Mouse (Mus musculus): ENCODE measurements around the gene Stub1. TPM values are rescaled to one million over a fixed set of nuclear protein-coding genes. Genes with fewer than 3 reads are reported as not detected.
"Not testable (repeated sequence)": the region's sequence is repeated elsewhere in the genome, so short reads cannot be mapped to it uniquely, and the experiment has no call there.

Stub1 gene
- polyA plus RNA-seq, 1 experiment: 144 TPM

GRCm38 (mm10) chr17:25874148-25874720 lies 41.0 kb upstream of the Stub1 start:
- 13% methylated on average over 14 of the region's 14 CpGs for WGBS

GRCm38 (mm10) chr17:25873405-25874147 lies 40.4 kb upstream of the Stub1 start:
- 77% methylated on average over 11 of the region's 11 CpGs for WGBS
- Histone ChIP-seq H3K36me3 (ENCODE audit: control insufficient read depth, insufficient read depth, low read length) (no peaks in the 10 kb centered on the region), H3K4me1 (ENCODE audit: control insufficient read depth, insufficient read depth, low read length) (peaks cover 38% of the 10 kb centered on the region; the same call in 1 of the 2 replicates), H3K27ac (ENCODE audit: insufficient read depth, low read depth, low read length) (peak overlapping the region; percentile 91), H3K4me3 (ENCODE audit: insufficient read depth, low read depth, low read length) (no peak overlapping the region), H3K27me3 (replicated peaks; ENCODE audit: control insufficient read depth, insufficient read depth, low read length) (no peaks in the 10 kb centered on the region)
- no peak for DNase-seq
- TF ChIP-seq CTCF (conservative IDR thresholded peaks at IDR 0.05; ENCODE audit: insufficient read depth, insufficient read length, low read depth, low read length) (no peak), POLR2A (IDR thresholded peaks at IDR 0.05; ENCODE audit: low read depth, low read length) (no peak)

More at GRCm38 (mm10) chr17:25874148-25874720, 41.0 kb upstream of the Stub1 start:
- H3K36me3 ChIP-seq (ENCODE audit: control insufficient read depth, insufficient read depth, low read length): no peaks in the 10 kb centered on the region
- H3K27me3 ChIP-seq (replicated peaks; ENCODE audit: control insufficient read depth, insufficient read depth, low read length): no peaks in the 10 kb centered on the region
- DNase-seq: peak; percentile 78
- peak overlapping the region; percentile 99 for H3K4me3 ChIP-seq (ENCODE audit: insufficient read depth, low read depth, low read length)
- TF ChIP-seq POLR2A (IDR thresholded peaks at IDR 0.05; ENCODE audit: low read depth, low read length) (no peak), CTCF (conservative IDR thresholded peaks at IDR 0.05; ENCODE audit: insufficient read depth, insufficient read length, low read depth, low read length) (no peak)
- peaks cover 36% of the 10 kb centered on the region; the same call in 1 of the 2 replicates for H3K4me1 ChIP-seq (ENCODE audit: control insufficient read depth, insufficient read depth, low read length)
- peak overlapping the region; percentile 91 for H3K27ac ChIP-seq (ENCODE audit: insufficient read depth, low read depth, low read length)

- DNase-seq: peak; percentile 84
- WGBS: 54% methylated on average over 3 of the region's 3 CpGs
- Histone ChIP-seq H3K36me3 (ENCODE audit: control insufficient read depth, insufficient read depth, low read length) (no peaks in the 10 kb centered on the region), H3K27me3 (replicated peaks; ENCODE audit: control insufficient read depth, insufficient read depth, low read length) (no peaks in the 10 kb centered on the region), H3K27ac (ENCODE audit: insufficient read depth, low read depth, low read length) (peak overlapping the region; percentile 91), H3K4me1 (ENCODE audit: control insufficient read depth, insufficient read depth, low read length) (peaks cover 37% of the 10 kb centered on the region; the same call in 1 of the 2 replicates), H3K4me3 (ENCODE audit: insufficient read depth, low read depth, low read length) (no peak overlapping the region)
- TF ChIP-seq CTCF (conservative IDR thresholded peaks at IDR 0.05; ENCODE audit: insufficient read depth, insufficient read length, low read depth, low read length): no peak
- TF ChIP-seq POLR2A (IDR thresholded peaks at IDR 0.05; ENCODE audit: low read depth, low read length): no peak
Observed at GRCm38 (mm10) chr17:25872676-25873075, 39.5 kb upstream of the Stub1 start.

- Histone ChIP-seq H3K4me1 (ENCODE audit: control insufficient read depth, insufficient read depth, low read length) (peaks cover 29% of the 10 kb centered on the region; the same call in 1 of the 2 replicates), H3K27ac (ENCODE audit: insufficient read depth, low read depth, low read length) (peak overlapping the region; percentile 91)
- peak; percentile 45 for DNase-seq
- not testable (repeated sequence) for H3K27me3 ChIP-seq (replicated peaks; ENCODE audit: control insufficient read depth, insufficient read depth, low read length); H3K36me3 ChIP-seq (ENCODE audit: control insufficient read depth, insufficient read depth, low read length); H3K4me3 ChIP-seq (ENCODE audit: insufficient read depth, low read depth, low read length)
Observed at GRCm38 (mm10) chr17:25871566-25871965, 38.4 kb upstream of the Stub1 start.

GRCm38 (mm10) chr17:25869954-25870353 lies 36.8 kb upstream of the Stub1 start:
- no peak overlapping the region for H3K27ac ChIP-seq (ENCODE audit: insufficient read depth, low read depth, low read length)
- H3K4me1 ChIP-seq (ENCODE audit: control insufficient read depth, insufficient read depth, low read length): peaks cover 21% of the 10 kb centered on the region; the same call in 1 of the 2 replicates
- H3K27me3 ChIP-seq (replicated peaks; ENCODE audit: control insufficient read depth, insufficient read depth, low read length): no peaks in the 10 kb centered on the region
- no peak for TF ChIP-seq POLR2A (IDR thresholded peaks at IDR 0.05; ENCODE audit: low read depth, low read length)
- TF ChIP-seq CTCF (conservative IDR thresholded peaks at IDR 0.05; ENCODE audit: insufficient read depth, insufficient read length, low read depth, low read length): no peak
- DNase-seq: no peak
- 85% methylated on average over 2 of the region's 2 CpGs for WGBS
- H3K4me3 ChIP-seq (ENCODE audit: insufficient read depth, low read depth, low read length): no peak overlapping the region
- H3K36me3 ChIP-seq (ENCODE audit: control insufficient read depth, insufficient read depth, low read length): no peaks in the 10 kb centered on the region

GRCm38 (mm10) chr17:25869498-25869897 lies 36.3 kb upstream of the Stub1 start:
- Histone ChIP-seq H3K27ac (ENCODE audit: insufficient read depth, low read depth, low read length) (no peak overlapping the region), H3K36me3 (ENCODE audit: control insufficient read depth, insufficient read depth, low read length) (no peaks in the 10 kb centered on the region), H3K4me3 (ENCODE audit: insufficient read depth, low read depth, low read length) (no peak overlapping the region), H3K4me1 (ENCODE audit: control insufficient read depth, insufficient read depth, low read length) (peaks cover 23% of the 10 kb centered on the region; the same call in 1 of the 2 replicates), H3K27me3 (replicated peaks; ENCODE audit: control insufficient read depth, insufficient read depth, low read length) (no peaks in the 10 kb centered on the region)
- DNase-seq: no peak
- no peak for TF ChIP-seq CTCF (conservative IDR thresholded peaks at IDR 0.05; ENCODE audit: insufficient read depth, insufficient read length, low read depth, low read length)
- no peak for TF ChIP-seq POLR2A (IDR thresholded peaks at IDR 0.05; ENCODE audit: low read depth, low read length)
- WGBS: 88% methylated on average over 8 of the region's 8 CpGs

GRCm38 (mm10) chr17:25868601-25869191 lies 35.5 kb upstream of the Stub1 start, which contains the start of gene Mcrip2:
Gene Mcrip2, minus strand, starts transcription at chr17:25868764.
- TF ChIP-seq POLR2A (IDR thresholded peaks at IDR 0.05; ENCODE audit: low read depth, low read length): peak; percentile 78
- TF ChIP-seq CTCF (conservative IDR thresholded peaks at IDR 0.05; ENCODE audit: insufficient read depth, insufficient read length, low read depth, low read length): no peak
- no peaks in the 10 kb centered on the region for H3K36me3 ChIP-seq (ENCODE audit: control insufficient read depth, insufficient read depth, low read length)
- no peaks in the 10 kb centered on the region for H3K27me3 ChIP-seq (replicated peaks; ENCODE audit: control insufficient read depth, insufficient read depth, low read length)
- H3K4me3 ChIP-seq (ENCODE audit: insufficient read depth, low read depth, low read length): peak within 1 kb of the TSS; percentile 87
- H3K4me1 ChIP-seq (ENCODE audit: control insufficient read depth, insufficient read depth, low read length): peaks cover 18% of the 10 kb centered on the region; the same call in 1 of the 2 replicates
- peak within 1 kb of the TSS; percentile 88 for H3K27ac ChIP-seq (ENCODE audit: insufficient read depth, low read depth, low read length)
- WGBS: under 1% methylated on average over 24 of the region's 24 CpGs
- DNase-seq: peak; percentile 94

Measured in kidney, adult 2 months (tissue).